Mouse (Mus musculus) stomach, postnatal 0 days (tissue): ENCODE measurements at regions not wholly inside any gene's neighbourhood (a gene's known extent, or its start where the extent isn't known, plus 50 kb on each side); places are given as distances from the start of the nearest gene placed in this dataset.

ENCODE experiments used
- ATAC-seq: fragments of 200-750 bp; cut with Nextera tagmentation; 2 replicates; pipeline ENCODE4 v1.8.0; 2017; ENCODE audit not compliant: low FRiP score, low TSS enrichment
- DNase-seq: peaks from one replicate; pipeline ENCODE4 v3.0.0-alpha.2; 2016; ENCODE audit warnings: low spot score
- H3K27ac ChIP-seq: fragments of 300-500 bp; sonication (generic); replicated peaks from 2 replicates; pipeline ENCODE4 v1.5.1; 2014; ENCODE audit warnings: mild to moderate bottlenecking, control low read depth
- H3K27me3 ChIP-seq: fragments of 300-500 bp; sonication (generic); 2 replicates; pipeline ENCODE4 v1.6.1; 2014; ENCODE audit warnings: low read length; ENCODE audit not compliant: control insufficient read depth, insufficient read depth
- H3K36me3 ChIP-seq: fragments of 300-500 bp; sonication (generic); 2 replicates; pipeline ENCODE4 v1.6.1; 2014; ENCODE audit warnings: low read length, mixed read lengths; ENCODE audit not compliant: control insufficient read depth, insufficient read depth
- H3K4me1 ChIP-seq: fragments of 300-500 bp; sonication (generic); replicated peaks from 2 replicates; pipeline ENCODE4 v1.6.1; 2014; ENCODE audit warnings: antibody characterized with exemption; ENCODE audit not compliant: control insufficient read depth, insufficient read depth
- H3K4me2 ChIP-seq: fragments of 300-500 bp; sonication (generic); replicated peaks from 2 replicates; pipeline ENCODE4 v1.6.1; 2014; ENCODE audit warnings: low read depth, mild to moderate bottlenecking, control low read depth, moderate library complexity
- H3K4me3 ChIP-seq: fragments of 300-500 bp; sonication (generic); 2 replicates; pipeline ENCODE4 v1.5.1; 2014; ENCODE audit warnings: low read depth, low read length, control low read depth
- H3K9ac ChIP-seq: fragments of 300-500 bp; sonication (generic); 2 replicates; pipeline ENCODE4 v1.6.1; 2014; ENCODE audit warnings: mild to moderate bottlenecking, low read length, control low read depth, mixed read lengths
- H3K9me3 ChIP-seq: fragments of 300-500 bp; sonication (generic); 2 replicates; pipeline ENCODE4 v1.6.1; 2016; ENCODE audit warnings: low read length; ENCODE audit not compliant: control insufficient read depth
- CTCF ChIP-seq: IDR thresholded peaks from 2 replicates; pipeline ENCODE4 v1.5.1; 2016; ENCODE audit warnings: antibody characterized with exemption, low read depth, mild to moderate bottlenecking, moderate library complexity
- EP300 ChIP-seq: optimal IDR thresholded peaks from 2 replicates; pipeline ENCODE3; 2016; ENCODE audit warnings: antibody characterized with exemption
- WGBS: fragments of 180-500 bp; shearing (Covaris S2); extraction: QIAGEN DNeasy Blood & Tissue Kit; methylation state at CpG from one replicate; pipeline ENCODE4 v1.1.7; 2014; 5-methylcytosine and 5-hydroxymethylcytosine counted together

DNA sequence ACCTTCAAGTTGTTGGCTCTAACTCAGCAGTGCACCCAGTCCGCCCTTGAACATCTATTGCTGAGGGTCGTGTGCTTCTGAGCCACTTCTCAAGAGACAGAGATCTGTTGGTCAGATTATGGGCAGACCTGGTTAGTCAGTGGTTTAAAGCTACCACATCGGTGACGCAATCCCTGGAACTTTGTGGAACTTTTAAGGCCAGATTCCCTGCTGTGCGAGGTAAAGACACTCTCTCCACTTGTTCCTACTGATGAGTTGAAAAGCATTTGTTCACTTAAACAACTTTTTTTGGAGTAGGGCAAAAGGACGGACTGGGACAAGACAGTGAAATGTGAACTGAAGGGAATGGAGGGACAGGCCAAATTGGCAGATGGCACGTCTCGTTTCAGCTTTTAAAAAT is 61.9 kb upstream of the Dab2 start:
- DNase-seq (no peak), ATAC-seq (peak; percentile 24; the same call in 1 of the 2 replicates)
- H3K27me3 ChIP-seq: no peaks in the 10 kb centered on the region
- H3K4me3 ChIP-seq: no peak overlapping the region
- no peak for TF ChIP-seq CTCF
- TF ChIP-seq EP300: no peak
- H3K36me3 ChIP-seq: no peaks in the 10 kb centered on the region
- H3K4me2 ChIP-seq: no peak overlapping the region
- 42% methylated on average over 8 of the region's 8 CpGs for WGBS
- H3K27ac ChIP-seq: no peak overlapping the region
- H3K9ac ChIP-seq: no peak overlapping the region
- no peaks in the 10 kb centered on the region for H3K9me3 ChIP-seq
- 0 out of 2 replicates have a peak, but pooled peaks cover 2% of the 10 kb centered on the region for H3K4me1 ChIP-seq

DNA sequence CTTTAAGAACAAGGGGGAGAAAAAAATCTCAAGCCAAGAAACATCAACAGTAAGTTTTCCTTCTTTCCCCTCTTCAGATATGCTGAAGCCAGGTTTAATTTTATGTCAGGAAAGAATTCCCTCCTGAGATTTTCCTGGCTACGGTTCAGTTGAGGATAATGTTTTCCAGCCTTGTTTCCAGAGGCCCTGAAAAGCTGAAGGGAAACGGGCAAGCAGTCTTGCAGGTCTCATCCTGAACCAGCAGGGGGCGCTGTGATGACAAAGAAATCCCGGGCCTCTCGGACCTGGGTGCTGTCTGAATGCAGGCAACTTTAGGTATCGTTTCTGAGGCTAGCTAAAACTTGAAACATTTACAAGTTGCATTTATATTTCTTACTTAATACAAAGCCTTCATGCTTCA is 61.5 kb upstream of the Dab2 start:
- no peaks in the 10 kb centered on the region for H3K9me3 ChIP-seq
- H3K27me3 ChIP-seq: no peaks in the 10 kb centered on the region
- ATAC-seq (peak; percentile 54; the same call in 1 of the 2 replicates), DNase-seq (peak; percentile 69)
- no peak overlapping the region for H3K4me2 ChIP-seq
- peak; percentile 90 for TF ChIP-seq CTCF
- TF ChIP-seq EP300: no peak
- no peak overlapping the region for H3K9ac ChIP-seq
- under 1% methylated on average over 6 of the region's 6 CpGs for WGBS
- no peak overlapping the region for H3K27ac ChIP-seq
- H3K36me3 ChIP-seq: no peaks in the 10 kb centered on the region
- 0 out of 2 replicates have a peak, but pooled peaks cover 2% of the 10 kb centered on the region for H3K4me1 ChIP-seq
- H3K4me3 ChIP-seq: no peak overlapping the region

GRCm38 (mm10) chr15:6238755-6239154 is 60.8 kb upstream of the Dab2 start:
- 96% methylated on average over 3 of the region's 3 CpGs for WGBS
- TF ChIP-seq EP300 (no peak), CTCF (no peak)
- Histone ChIP-seq H3K27ac (no peak overlapping the region), H3K4me1 (0 out of 2 replicates have a peak, but pooled peaks cover 2% of the 10 kb centered on the region), H3K4me3 (no peak overlapping the region), H3K27me3 (no peaks in the 10 kb centered on the region), H3K9me3 (no peaks in the 10 kb centered on the region), H3K4me2 (no peak overlapping the region), H3K36me3 (no peaks in the 10 kb centered on the region), H3K9ac (no peak overlapping the region)
- DNase-seq (no peak), ATAC-seq (no peak)

DNA sequence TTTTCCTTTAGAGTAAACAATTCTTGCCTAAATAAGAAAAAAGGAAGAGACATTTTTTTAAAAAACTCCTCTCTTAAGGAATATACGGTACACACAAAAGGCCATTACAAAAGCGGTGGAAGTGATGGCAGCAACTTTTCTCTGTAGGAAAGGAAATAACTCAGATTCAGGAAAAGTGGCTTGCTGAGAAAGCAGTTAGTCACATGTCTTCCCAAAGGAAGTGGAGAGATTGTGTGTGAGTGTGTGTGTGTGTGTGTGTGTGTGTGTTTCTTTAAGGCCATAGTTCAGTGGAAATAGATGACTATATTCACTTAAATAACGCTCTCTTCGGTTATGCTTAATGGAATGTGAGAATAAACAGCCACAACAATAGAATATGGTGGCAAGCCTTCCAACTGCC is 57.5 kb upstream of the Dab2 start:
- WGBS: 68% methylated on average over 4 of the region's 4 CpGs
- TF ChIP-seq CTCF: no peak
- TF ChIP-seq EP300: no peak
- no peak for DNase-seq

DNA sequence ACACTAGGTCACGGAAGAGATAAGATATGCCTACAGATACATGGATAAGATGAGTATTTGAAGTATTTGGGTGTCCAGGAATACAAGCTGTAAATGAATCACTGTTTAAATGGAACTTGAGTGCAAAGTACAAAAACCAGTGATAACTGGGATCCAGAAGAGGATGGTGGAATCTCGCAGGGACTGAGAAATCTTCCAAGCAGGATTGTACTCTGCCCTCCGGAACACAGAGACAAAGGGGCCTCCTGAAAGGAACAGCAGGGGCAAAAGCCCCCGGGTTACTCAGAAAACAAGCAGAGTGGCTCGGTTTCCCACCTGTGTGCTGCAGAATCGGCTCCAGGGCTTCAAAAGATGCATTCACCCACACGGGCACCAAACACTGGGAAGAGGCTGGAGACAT is 55.2 kb upstream of the Dab2 start:
- Histone ChIP-seq H3K4me1 (no peaks in the 10 kb centered on the region), H3K9ac (no peak overlapping the region), H3K4me3 (no peak overlapping the region), H3K27ac (no peak overlapping the region), H3K36me3 (no peaks in the 10 kb centered on the region), H3K9me3 (no peaks in the 10 kb centered on the region), H3K27me3 (no peaks in the 10 kb centered on the region), H3K4me2 (no peak overlapping the region)
- DNase-seq (no peak), ATAC-seq (no peak)
- TF ChIP-seq EP300 (no peak), CTCF (no peak)
- 55% methylated on average over 7 of the region's 7 CpGs for WGBS

More for the DNA sequence above, 57.5 kb upstream of the Dab2 start:
- no peak for ATAC-seq
- H3K27ac ChIP-seq: no peak overlapping the region
- no peaks in the 10 kb centered on the region for H3K27me3 ChIP-seq
- H3K4me1 ChIP-seq: 0 out of 2 replicates have a peak, but pooled peaks cover 2% of the 10 kb centered on the region
- H3K9me3 ChIP-seq: no peaks in the 10 kb centered on the region
- H3K9ac ChIP-seq: no peak overlapping the region
- no peak overlapping the region for H3K4me3 ChIP-seq
- no peaks in the 10 kb centered on the region for H3K36me3 ChIP-seq
- H3K4me2 ChIP-seq: no peak overlapping the region

GRCm38 (mm10) chr15:6245950-6246894 is 53.4 kb upstream of the Dab2 start:
- H3K4me3 ChIP-seq: no peak overlapping the region
- no peak overlapping the region for H3K4me2 ChIP-seq
- no peaks in the 10 kb centered on the region for H3K27me3 ChIP-seq
- DNase-seq: no peak
- 54% methylated on average over 9 of the region's 9 CpGs for WGBS
- H3K4me1 ChIP-seq: no peaks in the 10 kb centered on the region
- H3K9me3 ChIP-seq: no peaks in the 10 kb centered on the region
- no peaks in the 10 kb centered on the region for H3K36me3 ChIP-seq
- TF ChIP-seq CTCF (no peak), EP300 (no peak)
- H3K9ac ChIP-seq: no peak overlapping the region
- ATAC-seq: no peak
- H3K27ac ChIP-seq: no peak overlapping the region
